Mouse (Mus musculus): ENCODE measurements around the gene Gm10282.

The Gm10282 gene

DNA sequence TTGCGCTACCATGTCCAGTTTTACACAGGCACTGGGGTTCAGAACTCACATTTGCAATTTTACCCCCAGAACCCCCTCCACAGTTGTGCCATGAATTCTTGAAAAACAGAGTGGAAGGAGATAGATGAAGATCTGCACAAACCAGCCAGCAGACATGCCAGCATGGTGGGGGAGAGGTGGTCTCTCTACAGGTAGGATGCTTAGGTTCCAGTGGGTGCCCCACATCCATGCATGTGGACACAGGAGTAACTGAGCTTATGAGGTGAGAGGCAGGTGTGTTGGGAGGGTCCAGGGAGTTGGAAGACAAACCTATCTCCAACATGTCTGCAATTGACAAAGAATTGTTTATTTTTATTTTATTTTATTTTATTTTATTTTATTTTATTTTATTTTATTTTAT, 6.1 kb downstream of the Gm10282 start:
- DNase-seq (ENCODE audit: low read depth, low spot score) = no peak

DNA sequence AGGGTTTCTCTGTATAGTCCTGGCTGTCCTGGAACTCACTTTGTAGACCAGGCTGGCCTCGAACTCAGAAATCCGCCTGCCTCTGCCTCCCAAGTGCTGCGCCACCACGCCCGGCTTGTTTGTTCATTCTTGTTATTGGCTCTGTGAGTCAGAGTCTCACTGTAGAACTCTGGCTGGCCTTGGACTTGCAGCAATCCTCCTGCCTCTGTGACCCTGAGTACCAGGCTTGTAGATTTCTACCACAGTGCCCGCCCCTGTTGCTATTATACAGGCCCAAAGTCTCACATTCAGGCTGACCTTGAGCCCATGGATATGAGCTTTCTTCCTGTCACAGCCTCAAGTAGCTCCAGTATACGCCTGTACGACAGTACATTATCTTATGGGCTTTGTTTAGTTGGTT, 8.5 kb downstream of the Gm10282 start:
- no peak for DNase-seq (ENCODE audit: low read depth, low spot score)

GRCm38 (mm10) chr8:72295679-72296078, 9.4 kb downstream of the Gm10282 start:
- no peak for DNase-seq (ENCODE audit: low read depth, low spot score)

- DNase-seq (ENCODE audit: low read depth, low spot score) = no peak
These were observed 9.9 kb downstream of the Gm10282 start for GRCm38 (mm10) chr8:72295125-72295524.

DNA sequence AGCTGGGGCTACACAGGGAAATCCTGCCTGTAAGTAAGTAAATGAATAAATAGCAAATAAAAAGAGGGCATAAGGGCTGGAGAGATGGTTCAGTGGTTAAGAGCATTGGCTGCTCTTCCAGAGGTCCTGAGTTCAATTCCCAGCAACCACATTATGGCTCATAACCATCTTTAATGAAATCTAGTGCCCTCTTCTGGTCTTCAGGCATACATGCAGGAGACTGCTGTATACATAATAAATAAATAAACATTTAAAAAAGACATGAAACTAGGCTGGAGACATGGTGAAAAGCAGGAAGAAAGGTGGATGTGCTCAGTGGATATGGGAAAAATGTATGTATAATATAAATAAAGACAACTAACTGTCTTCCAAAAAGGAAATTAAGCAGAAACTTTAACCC, 11.8 kb downstream of the Gm10282 start:
- DNase-seq (ENCODE audit: low read depth, low spot score) = no peak

DNA sequence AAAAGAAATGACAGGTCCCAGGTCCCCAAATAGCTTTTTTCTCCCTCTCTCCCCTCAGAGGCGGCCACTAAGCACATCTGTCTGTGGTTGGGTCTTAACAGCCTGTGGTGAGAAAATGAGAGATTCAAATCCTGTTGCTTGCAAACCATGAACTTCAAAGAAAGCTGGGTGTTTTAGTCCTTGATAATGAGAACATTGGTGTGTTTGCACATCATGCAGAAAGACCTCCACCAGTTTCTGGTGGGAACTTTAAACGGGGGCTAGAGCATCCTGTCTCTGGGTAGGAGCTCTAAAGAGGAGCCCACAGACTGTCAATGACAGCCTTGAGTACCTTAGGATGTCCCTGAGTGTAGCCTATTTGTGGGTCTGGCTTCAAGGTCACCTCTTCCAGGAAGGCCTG, 14.0 kb downstream of the Gm10282 start:
- no peak for DNase-seq (ENCODE audit: low read depth, low spot score)

DNA sequence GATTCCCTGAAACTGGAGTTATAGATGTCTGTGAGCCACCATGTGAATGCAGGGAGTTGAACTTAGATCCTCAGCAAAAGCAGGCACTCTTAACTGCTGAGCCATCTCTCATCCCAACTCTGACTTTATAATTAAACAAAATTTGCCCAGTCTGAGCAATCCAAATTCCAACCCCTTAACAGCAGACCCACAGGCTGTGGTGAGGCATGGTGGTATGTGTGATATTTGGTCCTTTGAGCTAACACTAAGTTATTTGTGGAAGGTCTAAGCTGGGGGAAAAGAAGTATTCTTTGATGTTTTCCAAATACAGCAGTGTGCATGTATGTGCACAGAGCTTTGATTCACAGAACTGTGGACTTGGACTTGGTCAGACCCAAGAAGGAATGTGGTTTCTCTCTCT, 16.0 kb downstream of the Gm10282 start:
- no peak for DNase-seq (ENCODE audit: low read depth, low spot score)

DNA sequence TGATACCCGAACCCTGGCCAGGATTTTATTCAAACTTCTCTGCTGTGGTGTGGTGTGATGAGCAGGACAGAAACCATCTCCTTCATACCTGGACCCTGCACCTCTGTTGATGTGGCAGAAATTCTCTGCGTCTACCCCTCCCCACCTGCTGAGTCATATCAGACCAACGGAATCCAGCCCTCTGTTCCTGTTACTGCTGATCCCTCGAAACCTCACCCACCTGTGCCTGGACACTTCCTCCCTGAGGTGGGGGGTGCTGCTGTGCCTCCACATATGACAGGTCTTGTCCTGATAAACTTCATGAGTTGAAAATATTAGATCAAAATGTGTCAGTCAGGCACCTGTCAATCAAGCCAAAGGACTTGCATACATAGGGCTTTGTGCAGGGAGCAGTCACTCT, 19.8 kb downstream of the Gm10282 start:
- DNase-seq (ENCODE audit: low read depth, low spot score) = no peak

DNA sequence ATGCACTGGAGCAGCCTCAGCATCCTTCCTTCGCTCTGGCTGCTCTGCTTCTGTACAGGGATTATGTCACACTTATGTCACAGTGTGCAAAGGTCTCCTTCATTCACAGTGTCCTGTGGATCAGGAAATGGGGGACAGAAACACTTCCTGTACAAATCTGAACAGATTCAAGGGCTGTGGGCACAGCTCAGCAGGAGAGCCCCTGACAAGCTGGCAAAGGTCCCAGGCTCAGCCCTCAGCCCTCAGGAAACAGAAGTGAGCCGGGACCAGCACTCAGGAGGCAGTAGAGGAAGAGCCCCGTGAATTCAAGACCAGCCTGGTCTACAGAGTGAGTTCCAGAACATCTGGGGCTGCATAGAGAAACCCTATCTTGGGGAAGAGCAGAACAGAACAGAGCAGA, 23.4 kb downstream of the Gm10282 start:
- DNase-seq (ENCODE audit: low read depth, low spot score) = no peak

DNA sequence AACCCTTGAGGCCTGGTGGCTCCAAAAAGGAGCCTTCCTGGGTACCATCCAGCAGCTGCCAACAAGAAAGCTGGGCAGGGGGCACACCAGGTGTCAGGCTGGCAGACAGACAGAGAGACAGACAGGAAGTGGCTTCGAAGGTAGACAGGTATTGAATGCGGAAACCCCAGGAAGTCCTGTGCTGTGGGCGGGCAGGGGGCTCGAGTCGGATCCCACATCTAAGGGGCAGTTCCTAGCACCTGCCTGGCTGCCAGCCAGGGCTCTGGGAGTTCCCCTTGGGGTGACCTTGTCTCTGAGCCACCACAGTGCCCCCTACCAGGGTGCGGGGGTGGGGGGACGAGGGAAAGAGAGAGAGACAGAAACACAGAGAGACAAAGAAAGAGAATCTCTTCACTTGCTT, 25.9 kb downstream of the Gm10282 start:
- no peak for DNase-seq (ENCODE audit: low read depth, low spot score)

DNA sequence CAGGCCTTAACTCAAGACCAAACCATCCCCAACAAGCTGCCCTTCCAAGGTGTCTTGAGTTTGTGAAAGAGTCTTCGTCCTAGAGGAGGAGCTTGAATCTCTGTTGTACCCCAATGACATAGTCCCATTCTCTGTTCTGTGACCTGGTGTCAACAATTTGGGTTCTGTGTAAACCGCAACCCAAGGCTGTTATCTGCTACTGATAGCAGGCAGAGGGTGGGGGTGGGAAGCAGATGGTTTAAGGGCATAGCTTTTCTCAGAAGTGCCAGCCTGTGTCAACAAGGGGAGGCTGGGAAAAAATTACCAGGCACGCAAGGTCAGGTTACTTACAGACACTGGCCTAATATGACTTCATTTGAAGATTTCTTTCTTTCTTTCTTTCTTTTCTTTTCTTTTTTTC, 27.8 kb downstream of the Gm10282 start:
- no peak for DNase-seq (ENCODE audit: low read depth, low spot score)

DNA sequence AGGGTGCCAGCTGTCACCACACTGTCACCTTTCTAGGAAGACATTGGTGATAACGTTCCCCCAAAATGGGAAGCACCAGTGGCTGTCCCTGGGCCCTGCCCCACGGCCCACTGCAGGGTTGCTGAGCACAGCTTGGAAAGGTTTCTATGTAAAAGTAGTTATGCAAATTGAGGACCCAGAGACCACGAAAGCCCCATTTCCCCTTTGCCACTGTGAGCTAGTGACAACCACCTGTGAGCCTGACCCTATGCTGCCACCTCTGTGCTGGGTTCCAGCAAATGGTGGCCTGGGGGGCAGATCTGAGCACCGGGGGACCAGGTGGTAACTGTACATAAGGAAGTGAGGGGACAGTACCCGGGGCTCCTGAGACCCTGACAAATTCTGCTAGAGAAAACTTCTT, 31.3 kb downstream of the Gm10282 start:
- DNase-seq (ENCODE audit: low read depth, low spot score) = no peak

GRCm38 (mm10) chr8:72273111-72273770, 31.8 kb downstream of the Gm10282 start:
- no peak for DNase-seq (ENCODE audit: low read depth, low spot score)

DNA sequence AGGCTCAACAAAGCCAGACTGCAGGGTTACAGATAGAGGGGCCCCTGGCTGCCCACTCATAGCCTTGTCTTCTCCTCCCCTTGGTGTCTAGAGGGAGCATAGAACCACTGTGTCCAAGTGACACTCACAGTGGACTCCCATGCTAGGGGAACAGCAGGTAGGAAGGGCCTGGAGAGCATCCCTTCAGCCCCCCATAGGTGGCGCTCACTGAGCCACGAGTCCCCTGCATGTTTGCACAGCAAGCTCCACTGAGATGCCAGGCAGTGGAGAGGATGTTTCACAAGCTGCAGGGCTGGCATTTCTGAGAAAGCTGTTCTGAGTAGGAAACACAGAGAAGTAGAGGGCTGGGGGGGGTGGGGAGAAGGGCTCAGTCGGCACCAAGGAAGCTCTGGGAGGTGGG, 32.7 kb downstream of the Gm10282 start:
- no peak for DNase-seq (ENCODE audit: low read depth, low spot score)

- no peak for DNase-seq (ENCODE audit: low read depth, low spot score)
These were observed 33.4 kb downstream of the Gm10282 start for GRCm38 (mm10) chr8:72271691-72272090.

GRCm38 (mm10) chr8:72271051-72271660, 33.9 kb downstream of the Gm10282 start:
- no peak for DNase-seq (ENCODE audit: low read depth, low spot score)

DNA sequence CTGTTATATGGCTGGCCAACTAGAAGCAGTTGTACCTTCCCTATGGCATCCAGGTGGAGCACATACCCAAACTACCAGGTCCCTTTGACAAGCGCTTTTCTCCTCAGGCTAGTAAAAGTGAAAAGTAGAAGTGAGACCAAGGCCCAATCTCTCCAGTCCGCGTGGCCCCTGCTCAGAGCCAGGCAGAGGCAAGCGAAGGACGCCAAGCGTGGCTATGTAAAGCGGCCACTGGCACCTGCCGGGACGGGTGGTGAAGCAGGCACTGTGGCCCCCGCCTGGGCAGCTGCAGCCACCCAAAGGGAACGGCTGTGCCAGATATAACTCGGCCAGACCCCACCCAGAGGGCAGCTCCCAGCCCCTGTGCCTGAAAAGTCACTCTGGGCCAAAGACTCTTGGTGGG, 34.5 kb downstream of the Gm10282 start:
- DNase-seq (ENCODE audit: low read depth, low spot score) = no peak

- DNase-seq (ENCODE audit: low read depth, low spot score) = no peak
These were observed 36.7 kb downstream of the Gm10282 start for GRCm38 (mm10) chr8:72268356-72268755.

DNA sequence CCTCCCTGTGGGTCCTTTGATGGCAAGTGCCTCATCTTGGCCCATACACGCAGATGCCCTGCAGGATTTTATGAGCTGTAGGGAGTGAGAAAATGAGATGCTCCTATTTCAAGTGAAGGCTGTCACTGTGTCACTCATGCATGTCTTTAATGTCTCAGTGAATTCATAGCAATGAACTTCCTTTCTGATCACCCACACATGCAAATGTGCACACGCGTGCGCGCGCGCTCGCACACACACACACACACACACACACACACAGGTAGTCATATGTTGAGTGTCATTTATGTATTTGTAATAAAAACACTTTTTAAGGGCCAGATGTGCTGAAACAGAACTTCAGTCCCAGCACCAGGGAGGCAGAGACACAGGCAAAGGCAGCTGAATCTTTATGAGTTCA, 38.0 kb downstream of the Gm10282 start:
- DNase-seq (ENCODE audit: low read depth, low spot score) = no peak

GRCm38 (mm10) chr8:72266671-72267070, 38.4 kb downstream of the Gm10282 start:
- DNase-seq (ENCODE audit: low read depth, low spot score) = no peak

DNA sequence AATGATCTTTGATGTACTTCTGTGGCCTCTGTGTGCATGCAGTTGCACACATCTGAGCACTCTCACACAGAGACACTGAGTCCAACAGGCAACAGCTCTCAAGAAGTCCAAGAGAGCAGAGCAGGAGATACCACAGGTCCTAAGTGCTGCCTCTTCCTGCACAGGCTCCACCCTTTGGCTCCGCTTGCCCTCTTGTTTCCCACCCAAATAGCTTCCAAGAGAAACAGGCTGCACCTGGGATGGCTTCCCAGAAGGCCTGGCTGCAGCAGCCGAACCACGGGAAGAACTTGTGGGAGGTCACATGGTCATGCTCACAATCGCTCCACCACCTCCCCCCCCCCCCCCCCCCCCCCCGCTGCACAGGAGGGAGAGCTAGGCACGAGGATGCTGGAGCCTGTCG, 39.7 kb downstream of the Gm10282 start:
- DNase-seq (ENCODE audit: low read depth, low spot score) = no peak

- DNase-seq (ENCODE audit: low read depth, low spot score) = no peak
These were observed 41.6 kb downstream of the Gm10282 start for GRCm38 (mm10) chr8:72263451-72263850.

DNA sequence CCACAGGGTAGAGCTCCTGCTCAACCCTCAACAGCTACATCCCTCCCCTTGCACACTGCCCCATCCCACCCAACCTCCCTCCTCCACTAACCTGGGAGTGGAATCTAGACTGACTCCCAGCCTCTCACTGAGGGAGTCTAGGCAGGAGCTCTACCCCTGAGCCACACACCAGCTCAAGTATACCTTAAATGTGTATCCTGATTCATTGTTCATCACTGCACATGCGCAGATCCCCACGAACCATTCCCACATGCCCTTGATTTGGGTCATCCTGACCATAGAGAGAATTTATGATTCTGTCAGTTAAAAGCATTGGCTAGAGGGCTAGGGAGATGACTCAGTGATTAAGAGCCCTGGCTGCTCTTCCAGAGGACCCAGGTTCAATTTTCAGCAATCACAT, 42.3 kb downstream of the Gm10282 start:
- no peak for DNase-seq (ENCODE audit: low read depth, low spot score)

DNA sequence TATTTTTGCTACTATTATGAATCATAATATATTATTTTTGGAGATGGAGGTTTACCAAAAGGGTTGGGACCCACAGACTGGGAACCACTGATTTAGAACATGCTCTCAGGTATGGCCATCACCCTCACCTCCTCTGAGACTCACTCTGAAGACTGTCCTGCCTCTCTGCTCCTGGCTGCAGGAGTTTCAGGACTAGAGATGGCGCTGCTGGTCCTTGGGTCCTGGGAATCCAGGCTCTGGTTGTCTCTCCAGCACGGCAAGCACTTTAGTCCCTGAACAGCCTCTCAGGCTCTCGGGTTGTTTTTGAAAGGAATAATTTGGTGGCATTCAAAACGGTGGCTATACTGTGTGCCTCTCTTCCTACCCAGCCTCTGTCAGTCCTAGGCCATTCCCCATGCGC, 43.2 kb downstream of the Gm10282 start:
- no peak for DNase-seq (ENCODE audit: low read depth, low spot score)
